Mouse (Mus musculus) liver, embryonic 12.5 days (tissue): ENCODE measurements around the gene Zbtb14. TPM values are rescaled to one million over a fixed set of nuclear protein-coding genes. Genes with fewer than 3 reads are reported as not detected.

Experiments
- ATAC-seq: fragments of 200-750 bp; cut with Nextera tagmentation; 2 replicates; pipeline ENCODE4 v1.8.0; 2017; ENCODE audit warnings: moderate number of reproducible peaks, mild to moderate bottlenecking, moderate library complexity
- H3K27ac ChIP-seq: fragments of 300-500 bp; sonication (generic); 2 replicates; pipeline ENCODE4 v1.5.1; 2016; ENCODE audit warnings: mild to moderate bottlenecking
- H3K27me3 ChIP-seq: fragments of 300-500 bp; sonication (generic); replicated peaks from 2 replicates; pipeline ENCODE4 v1.6.1; 2016; ENCODE audit warnings: mild to moderate bottlenecking, moderate library complexity
- H3K36me3 ChIP-seq: fragments of 300-500 bp; sonication (generic); 2 replicates; pipeline ENCODE4 v1.6.1; 2016; ENCODE audit warnings: mild to moderate bottlenecking, moderate library complexity
- H3K4me1 ChIP-seq: fragments of 300-500 bp; sonication (generic); 2 replicates; pipeline ENCODE4 v1.6.1; 2016
- H3K4me2 ChIP-seq: fragments of 300-500 bp; sonication (generic); 2 replicates; pipeline ENCODE4 v1.6.1; 2016; ENCODE audit warnings: mild to moderate bottlenecking, moderate library complexity
- H3K4me3 ChIP-seq: fragments of 300-500 bp; sonication (generic); 2 replicates; pipeline ENCODE4 v1.5.1; 2016; ENCODE audit warnings: mild to moderate bottlenecking, moderate library complexity
- H3K9ac ChIP-seq: fragments of 300-500 bp; sonication (generic); 2 replicates; pipeline ENCODE4 v1.6.1; 2016; ENCODE audit warnings: mild to moderate bottlenecking, moderate library complexity
- H3K9me3 ChIP-seq: fragments of 300-500 bp; sonication (generic); replicated peaks from 2 replicates; pipeline ENCODE4 v1.6.1; 2016; ENCODE audit warnings: mild to moderate bottlenecking, moderate library complexity
- WGBS: fragments of 180-500 bp; shearing (Covaris S2); methylation state at CpG from one replicate; pipeline ENCODE4 v1.1.7; 2016; ENCODE audit not compliant: insufficient replicate concordance; 5-methylcytosine and 5-hydroxymethylcytosine counted together
- polyA plus RNA-seq: library from polyadenylated mRNA; unstranded; fragments of >200 nt; fragmentation: Nextera tagmentation; extraction: Ambion mirVana; gene quantifications from 2 replicates; pipeline ENCODE4 v1.2.1, GENCODE M21; 2016

The Zbtb14 gene
- polyA plus RNA-seq = 14.0 and 14.1 TPM in 2 replicates

- H3K4me2 ChIP-seq = peak within 1 kb of the TSS; percentile 90
- peak within 1 kb of the TSS; percentile 89 for H3K4me3 ChIP-seq
- peaks cover 24% of the 10 kb centered on the region for H3K4me1 ChIP-seq
- peak; percentile 89 for ATAC-seq
- peaks cover 4% of the 10 kb centered on the region; the same call in 1 of the 2 replicates for H3K27me3 ChIP-seq
- peak within 1 kb of the TSS; percentile 94 for H3K9ac ChIP-seq
- peak within 1 kb of the TSS; percentile 99 for H3K27ac ChIP-seq
- peaks cover 17% of the 10 kb centered on the region for H3K36me3 ChIP-seq
- WGBS = 0% methylated on average over 41 of the region's 72 CpGs
- H3K9me3 ChIP-seq = no peaks in the 10 kb centered on the region
Measured at GRCm38 (mm10) chr17:69382511-69383100, at the start of gene Zbtb14. Zbtb14 (plus strand) TSS chr17:69383050.

- no peaks in the 10 kb centered on the region for H3K4me1 ChIP-seq
- no peak for ATAC-seq
- H3K36me3 ChIP-seq = no peaks in the 10 kb centered on the region
- H3K27ac ChIP-seq = no peak overlapping the region
- no peak overlapping the region for H3K4me3 ChIP-seq
- WGBS = 67% methylated on average over 7 of the region's 7 CpGs
- no peak overlapping the region for H3K4me2 ChIP-seq
- H3K27me3 ChIP-seq = no peaks in the 10 kb centered on the region
- no peaks in the 10 kb centered on the region for H3K9me3 ChIP-seq
- H3K9ac ChIP-seq = no peak overlapping the region
Measured at GRCm38 (mm10) chr17:69346056-69346455, 36.8 kb upstream of the Zbtb14 start.

DNA sequence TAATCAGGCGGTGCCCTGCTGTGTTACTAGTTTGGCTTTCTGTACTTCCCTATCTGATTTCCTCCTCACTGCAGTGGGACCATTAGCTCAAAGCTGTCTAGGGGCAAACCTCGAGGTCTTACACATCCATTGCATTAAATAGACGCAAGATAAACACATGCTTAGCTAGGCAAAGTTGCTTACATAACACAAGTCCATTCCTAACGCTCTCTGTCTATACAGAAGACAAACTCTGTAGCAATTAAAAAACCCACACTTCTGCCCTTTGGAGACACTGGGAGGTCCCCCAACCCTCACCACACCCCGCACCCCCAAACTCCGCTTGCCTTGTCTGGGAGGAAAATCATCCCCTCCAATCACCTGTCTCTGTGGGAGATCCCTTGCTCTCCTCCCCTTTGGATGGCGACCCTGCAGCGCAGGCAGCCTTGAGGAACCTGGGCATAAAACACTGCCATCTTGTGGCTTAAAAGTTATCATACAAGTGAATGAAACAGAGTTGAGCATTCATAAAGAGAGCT lies 33.8 kb upstream of the Zbtb14 start:
- Histone ChIP-seq H3K9ac (no peak overlapping the region), H3K27me3 (no peaks in the 10 kb centered on the region), H3K9me3 (no peaks in the 10 kb centered on the region), H3K36me3 (no peaks in the 10 kb centered on the region), H3K4me1 (no peaks in the 10 kb centered on the region), H3K27ac (no peak overlapping the region), H3K4me2 (no peak overlapping the region), H3K4me3 (no peak overlapping the region)
- ATAC-seq = no peak
- WGBS = 12% methylated on average over 8 of the region's 8 CpGs

GRCm38 (mm10) chr17:69365049-69365448 lies 17.8 kb upstream of the Zbtb14 start:
- H3K36me3 ChIP-seq = no peaks in the 10 kb centered on the region
- ATAC-seq = no peak
- H3K4me2 ChIP-seq = no peak overlapping the region
- WGBS = 70% methylated on average over 3 of the region's 3 CpGs
- 0 out of 2 replicates have a peak, but pooled peaks cover 5% of the 10 kb centered on the region for H3K9me3 ChIP-seq
- H3K27ac ChIP-seq = no peak overlapping the region
- no peak overlapping the region for H3K9ac ChIP-seq
- H3K27me3 ChIP-seq = no peaks in the 10 kb centered on the region
- no peak overlapping the region for H3K4me3 ChIP-seq
- no peaks in the 10 kb centered on the region for H3K4me1 ChIP-seq

GRCm38 (mm10) chr17:69380838-69381237 lies 2.0 kb upstream of the Zbtb14 start:
- ATAC-seq = no peak
- peaks cover 4% of the 10 kb centered on the region; the same call in 1 of the 2 replicates for H3K27me3 ChIP-seq

DNA sequence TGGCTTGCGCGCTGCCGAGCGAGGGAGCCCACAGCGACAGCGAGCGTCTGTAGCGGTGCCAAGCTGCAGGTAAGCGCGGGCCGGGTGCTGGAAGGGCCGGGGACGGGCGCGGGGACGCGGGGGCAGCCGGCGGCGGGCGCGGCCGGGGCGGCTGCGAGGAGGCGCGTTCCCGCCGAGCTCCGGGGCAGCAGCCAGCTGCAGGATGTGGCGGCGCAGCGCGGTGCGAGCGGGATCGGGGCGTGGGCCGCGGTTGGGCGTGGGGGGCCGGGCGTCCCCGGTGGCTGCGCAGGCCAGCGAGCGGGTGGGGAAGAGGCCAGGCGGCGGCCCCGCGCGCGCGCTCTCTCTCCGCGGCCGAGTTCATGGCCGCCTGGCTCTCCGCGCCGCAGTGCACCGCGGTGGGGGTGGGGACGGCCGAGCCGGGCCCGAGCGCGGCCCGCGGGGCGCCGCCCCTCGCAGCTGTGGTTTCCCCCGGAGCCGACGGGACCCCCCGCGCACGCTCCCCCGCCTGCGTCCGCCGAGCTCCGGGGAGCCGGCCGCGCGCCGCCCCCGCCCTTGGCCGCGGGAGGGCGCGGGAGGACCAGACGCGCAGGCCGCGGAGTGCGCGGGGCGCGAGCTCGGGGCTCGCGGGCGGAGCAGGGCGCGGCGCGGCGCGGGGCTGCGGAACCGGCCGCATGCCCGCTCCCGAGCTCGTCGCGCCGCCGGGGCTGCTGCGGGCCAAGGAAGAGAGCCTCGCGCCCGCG lies 521 bp downstream of the Zbtb14 start:
- peak overlapping the region; percentile 94 for H3K9ac ChIP-seq
- ATAC-seq = peak; percentile 71
- no peaks in the 10 kb centered on the region for H3K9me3 ChIP-seq
- H3K27me3 ChIP-seq = peaks cover 4% of the 10 kb centered on the region; the same call in 1 of the 2 replicates
- under 1% methylated on average over 80 of the region's 128 CpGs for WGBS
- H3K36me3 ChIP-seq = peaks cover 25% of the 10 kb centered on the region
- peak overlapping the region; percentile 89 for H3K4me3 ChIP-seq
- H3K4me2 ChIP-seq = peak overlapping the region; percentile 90
- H3K27ac ChIP-seq = peak overlapping the region; percentile 99
- H3K4me1 ChIP-seq = peaks cover 24% of the 10 kb centered on the region

More at GRCm38 (mm10) chr17:69380838-69381237, 2.0 kb upstream of the Zbtb14 start:
- Histone ChIP-seq H3K4me3 (no peak overlapping the region), H3K36me3 (peaks cover under 1% of the 10 kb centered on the region; the same call in 1 of the 2 replicates), H3K27ac (no peak overlapping the region), H3K9me3 (no peaks in the 10 kb centered on the region), H3K9ac (no peak overlapping the region), H3K4me1 (peaks cover 24% of the 10 kb centered on the region), H3K4me2 (no peak overlapping the region)
- 88% methylated on average over 8 of the region's 8 CpGs for WGBS

- H3K27ac ChIP-seq = peak overlapping the region; percentile 99
- WGBS = under 1% methylated on average over 37 of the region's 37 CpGs
- peak; percentile 4 for ATAC-seq
Measured at GRCm38 (mm10) chr17:69383941-69384665, 1.3 kb downstream of the Zbtb14 start.

GRCm38 (mm10) chr17:69396147-69397033 lies 13.5 kb downstream of the Zbtb14 start:
- H3K4me2 ChIP-seq = peak overlapping the region; percentile 71
- peak; percentile 79 for ATAC-seq
- peak overlapping the region; percentile 52 for H3K4me3 ChIP-seq
- peaks cover 3% of the 10 kb centered on the region for H3K36me3 ChIP-seq
- peak overlapping the region; percentile 84 for H3K27ac ChIP-seq
- peaks cover 36% of the 10 kb centered on the region for H3K4me1 ChIP-seq
- 10% methylated on average over 15 of the region's 16 CpGs for WGBS
- H3K9me3 ChIP-seq = no peaks in the 10 kb centered on the region
- no peaks in the 10 kb centered on the region for H3K27me3 ChIP-seq
- peak overlapping the region; percentile 66 for H3K9ac ChIP-seq

More at GRCm38 (mm10) chr17:69383941-69384665, 1.3 kb downstream of the Zbtb14 start:
- H3K36me3 ChIP-seq = peaks cover 26% of the 10 kb centered on the region
- peak overlapping the region; percentile 89 for H3K4me3 ChIP-seq
- no peaks in the 10 kb centered on the region for H3K9me3 ChIP-seq
- peak overlapping the region; percentile 94 for H3K9ac ChIP-seq
- peaks cover 24% of the 10 kb centered on the region for H3K4me1 ChIP-seq
- peaks cover 4% of the 10 kb centered on the region; the same call in 1 of the 2 replicates for H3K27me3 ChIP-seq
- peak overlapping the region; percentile 90 for H3K4me2 ChIP-seq

DNA sequence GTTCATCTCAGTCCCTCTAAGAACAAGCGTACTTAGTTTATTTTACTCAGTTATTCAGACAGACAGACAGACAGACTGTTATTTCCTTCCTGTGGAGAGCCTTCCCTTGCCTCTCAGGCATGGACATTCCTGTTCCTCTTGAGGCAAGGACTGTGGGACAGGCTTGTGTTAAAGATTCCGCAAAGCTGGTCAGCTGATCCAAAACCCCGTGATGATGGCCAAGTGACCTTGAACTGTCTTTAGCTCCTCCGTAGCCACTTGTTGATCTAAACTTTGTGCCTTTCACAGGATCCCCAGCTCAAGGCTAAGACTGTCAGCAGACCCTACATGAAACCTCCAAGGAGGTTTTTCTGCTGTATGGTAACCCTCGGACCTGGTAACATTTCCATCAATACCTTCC lies 14.3 kb downstream of the Zbtb14 start:
- WGBS = 38% methylated on average over 5 of the region's 5 CpGs
- peak overlapping the region; percentile 66; the same call in 1 of the 2 replicates for H3K9ac ChIP-seq
- peak overlapping the region; percentile 71 for H3K4me2 ChIP-seq
- H3K27ac ChIP-seq = peak overlapping the region; percentile 46
- H3K9me3 ChIP-seq = no peaks in the 10 kb centered on the region
- no peaks in the 10 kb centered on the region for H3K36me3 ChIP-seq
- peaks cover 43% of the 10 kb centered on the region for H3K4me1 ChIP-seq
- no peaks in the 10 kb centered on the region for H3K27me3 ChIP-seq
- no peak overlapping the region for H3K4me3 ChIP-seq
- no peak for ATAC-seq

- Histone ChIP-seq H3K4me2 (no peak overlapping the region), H3K9ac (no peak overlapping the region), H3K36me3 (no peaks in the 10 kb centered on the region), H3K9me3 (no peaks in the 10 kb centered on the region), H3K27me3 (no peaks in the 10 kb centered on the region), H3K4me3 (no peak overlapping the region), H3K4me1 (peaks cover 43% of the 10 kb centered on the region), H3K27ac (peak overlapping the region; percentile 46; the same call in 1 of the 2 replicates)
- no peak for ATAC-seq
Measured at GRCm38 (mm10) chr17:69398092-69398491, 15.2 kb downstream of the Zbtb14 start.

DNA sequence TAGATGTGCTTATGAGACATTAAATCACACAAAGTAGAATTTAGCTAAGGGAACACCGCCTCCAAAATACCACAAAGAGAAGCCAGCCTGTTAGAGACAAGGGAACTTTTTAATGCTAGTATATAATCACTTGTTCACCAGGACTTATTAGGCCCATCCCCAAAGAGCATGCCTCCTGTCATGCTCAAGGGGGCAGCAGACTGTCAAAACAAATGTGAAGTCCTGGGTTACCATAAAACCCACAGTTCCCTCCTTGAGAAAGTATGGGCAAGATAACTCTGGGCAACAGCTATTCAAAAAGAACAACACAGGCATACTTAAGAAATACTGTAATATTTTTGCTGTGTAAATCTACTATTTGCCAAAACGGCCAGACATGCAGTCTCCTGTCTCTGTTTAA lies 18.3 kb downstream of the Zbtb14 start:
- WGBS = 59% methylated on average over 2 of the region's 2 CpGs
- Histone ChIP-seq H3K27me3 (no peaks in the 10 kb centered on the region), H3K9me3 (no peaks in the 10 kb centered on the region), H3K27ac (no peak overlapping the region), H3K36me3 (no peaks in the 10 kb centered on the region), H3K4me3 (no peak overlapping the region), H3K9ac (no peak overlapping the region), H3K4me1 (peaks cover 32% of the 10 kb centered on the region), H3K4me2 (no peak overlapping the region)
- peak; percentile 44; the same call in 1 of the 2 replicates for ATAC-seq
